Mouse (Mus musculus) B cell, adult (primary cell): ENCODE data around the gene Snx15. TPM values are rescaled to one million over a fixed set of nuclear protein-coding genes. Genes with fewer than 3 reads are reported as not detected.

Experiments used
- total RNA-seq: library from RNA; stranded (reverse); gene quantifications from 4 replicates; pipeline ENCODE4 v1.2.4, GENCODE M21; 2023; ENCODE audit not compliant: inconsistent age

Gene Snx15
- 28.8 to 34.9 TPM (median 32.1 TPM) in 4 replicates for total RNA-seq

GRCm38 (mm10) chr19:6127760-6128341 is at the start of gene Snx15:
Gene Snx15 (minus strand): TSS chr19:6128304.

GRCm38 (mm10) chr19:6141394-6141749 is 13.3 kb upstream of the Snx15 start, which contains the start of gene Arl2:
Gene Arl2 (minus strand): TSS chr19:6141548.

GRCm38 (mm10) chr19:6140678-6141393 is 12.7 kb upstream of the Snx15 start, which contains the start of gene Batf2:
Gene Batf2 (plus strand): TSS chr19:6140983.

DNA sequence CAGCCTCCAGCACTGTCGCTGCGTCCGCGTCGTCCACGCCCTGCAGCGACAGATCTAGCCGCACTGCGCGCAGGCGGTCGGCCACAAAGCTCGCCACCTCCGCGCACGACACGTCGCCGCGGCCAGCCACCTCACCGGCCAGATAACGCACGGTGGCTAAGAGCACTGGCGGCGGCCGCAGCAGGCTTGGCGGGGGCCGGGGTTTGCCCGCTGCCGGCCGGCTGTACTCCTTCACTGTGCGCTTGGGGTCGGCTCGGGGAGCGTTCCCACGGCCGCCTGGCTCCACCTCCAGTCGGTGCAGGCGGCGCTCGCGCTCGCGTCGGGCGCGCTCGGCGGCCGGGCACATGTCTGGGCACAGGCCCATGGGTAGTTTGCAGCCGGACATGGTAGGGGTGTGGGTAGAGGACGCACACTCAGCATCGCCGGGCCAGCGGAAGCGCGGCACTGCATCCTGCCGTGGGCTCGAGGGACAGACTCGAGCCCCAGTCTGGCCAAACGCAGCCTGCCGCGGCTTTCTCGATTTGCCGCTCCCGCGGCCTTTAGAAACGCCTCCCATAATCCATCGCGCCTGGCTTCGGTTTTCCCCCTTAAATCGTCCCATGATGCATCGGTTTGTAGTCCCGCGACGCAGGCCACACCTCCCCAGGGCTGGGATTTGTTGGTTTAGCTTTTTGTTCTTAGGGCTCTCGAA is 10.0 kb downstream of the Snx15 start, which contains the start of gene Sac3d1:
Gene Sac3d1, minus strand, starts transcription at position 665 of the 691 bp plus-strand sequence.

GRCm38 (mm10) chr19:6105586-6105985 is 22.5 kb downstream of the Snx15 start, which contains the start of gene Naaladl1:
Gene Naaladl1 (plus strand): TSS chr19:6105782.

GRCm38 (mm10) chr19:6094119-6094518 is 34.0 kb downstream of the Snx15 start, which contains the start of gene AC131692.1:
Gene AC131692.1 (plus strand): TSS chr19:6094419.

GRCm38 (mm10) chr19:6084478-6085248 is 43.4 kb downstream of the Snx15 start, which contains the start of the genes Zfpl1 and Cdca5:
Gene Zfpl1 (minus strand): TSS chr19:6084956.
Gene Cdca5 (plus strand): TSS chr19:6084983.

DNA sequence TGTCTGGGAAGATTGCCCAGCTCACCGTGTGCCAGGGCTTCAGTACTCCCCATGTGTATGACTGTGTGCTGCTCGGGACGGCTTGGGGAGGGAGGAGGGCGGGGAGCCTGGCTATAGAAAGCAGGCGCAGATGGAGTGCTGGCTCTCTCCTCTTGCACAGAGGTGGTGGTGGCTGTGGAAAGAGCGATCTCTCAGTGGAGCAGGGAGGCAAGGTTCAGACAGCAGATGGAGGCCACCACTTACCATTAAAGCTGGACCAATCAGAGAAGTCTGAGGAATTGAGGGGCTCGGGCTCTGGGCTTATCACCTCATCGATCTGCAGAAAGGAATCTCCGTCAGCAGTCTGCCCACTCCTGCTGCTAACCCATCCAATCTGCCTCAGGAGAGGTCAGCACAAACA is 45.9 kb downstream of the Snx15 start, which contains the start of gene Gm28374:
Gene Gm28374, minus strand, starts transcription at position 101 of the 400 bp plus-strand sequence.

DNA sequence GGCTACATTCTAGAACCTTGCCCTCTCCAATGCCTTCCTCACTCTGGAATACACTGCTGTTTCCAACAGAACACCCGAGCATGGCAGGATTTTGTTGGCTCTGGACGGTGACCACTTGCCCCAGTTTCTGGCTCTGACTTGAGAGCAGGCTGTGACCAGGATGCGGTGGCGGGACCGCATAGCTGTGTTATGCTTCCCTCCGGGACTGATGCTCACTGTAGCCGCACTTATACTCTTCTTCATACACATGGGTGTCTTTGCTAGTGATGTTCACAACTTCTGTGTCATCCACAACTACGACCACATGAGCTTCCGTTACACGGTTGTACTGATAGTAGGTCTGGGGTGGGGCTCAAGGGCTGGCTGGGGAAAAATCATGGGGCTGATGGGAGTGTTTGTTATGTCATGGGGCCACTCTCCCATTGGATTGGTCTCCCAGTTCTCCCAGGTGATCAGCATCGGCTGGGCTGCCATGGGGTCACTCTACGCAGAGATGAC is 48.1 kb downstream of the Snx15 start, which contains the start of gene Tmem262:
Gene Tmem262, plus strand, starts transcription at position 51 of the 498 bp plus-strand sequence.

GRCm38 (mm10) chr19:6076564-6077393 is 51.3 kb downstream of the Snx15 start, which contains the start of gene Vps51:
Gene Vps51 (minus strand): TSS chr19:6077231.

Other genes with a start within 250 kb of the Snx15 start
- 1.9 to 2.7 TPM (median 2.6 TPM) in 4 replicates for gene Tigd3, start 234.2 kb downstream of the Snx15 start, total RNA-seq
- gene Dpf2, start 215.3 kb downstream of the Snx15 start, total RNA-seq = 161 to 182 TPM (median 167 TPM) in 4 replicates
- gene Cdc42ep2, start 203.5 kb downstream of the Snx15 start, total RNA-seq = 0.29 to 0.69 TPM (median 0.35 TPM) in 3 of 4 replicates, not detected in the other
- 73.1 to 80.6 TPM (median 74.2 TPM) in 4 replicates for gene Pola2, start 164.1 kb downstream of the Snx15 start, total RNA-seq
- gene Slc22a20, start 142.2 kb downstream of the Snx15 start, total RNA-seq = not detected in 4 replicates
- gene Capn1, start 112.4 kb downstream of the Snx15 start, total RNA-seq = 82.1 to 108 TPM (median 91.6 TPM) in 4 replicates
- gene Syvn1, start 81.7 kb downstream of the Snx15 start, total RNA-seq = 176 to 196 TPM (median 188 TPM) in 4 replicates
- 14.5 to 19.1 TPM (median 18.6 TPM) in 4 replicates for gene Mrpl49, start 70.5 kb downstream of the Snx15 start, total RNA-seq
- gene Fau, start 70.5 kb downstream of the Snx15 start, total RNA-seq = 3,370 to 3,487 TPM (median 3,432 TPM) in 4 replicates
- gene Znhit2, start 67.1 kb downstream of the Snx15 start, total RNA-seq = 11.7 to 16.6 TPM (median 12.9 TPM) in 4 replicates
- gene Tm7sf2, start 59.9 kb downstream of the Snx15 start, total RNA-seq = 9.3 to 20.4 TPM (median 16.4 TPM) in 4 replicates
- 88.4 to 98.7 TPM (median 94.0 TPM) in 4 replicates for gene Vps51, start 51.1 kb downstream of the Snx15 start, total RNA-seq
- gene Tmem262, start 48.3 kb downstream of the Snx15 start, total RNA-seq = not detected in 4 replicates
- 1.0 to 1.4 TPM in 2 of 4 replicates, not detected in the others for gene Gm28374, start 46.0 kb downstream of the Snx15 start, total RNA-seq
- gene Zfpl1, start 43.3 kb downstream of the Snx15 start, total RNA-seq = 52.4 to 58.0 TPM (median 54.3 TPM) in 4 replicates
- gene Cdca5, start 43.3 kb downstream of the Snx15 start, total RNA-seq = 1.4 to 3.9 TPM (median 2.2 TPM) in 4 replicates
- gene AC131692.1, start 33.9 kb downstream of the Snx15 start, total RNA-seq = not detected in 4 replicates
- not detected in 4 replicates for gene Naaladl1, start 22.5 kb downstream of the Snx15 start, total RNA-seq
- 8.1 to 10.4 TPM (median 8.8 TPM) in 4 replicates for gene Sac3d1, start 9.7 kb downstream of the Snx15 start, total RNA-seq
- gene Batf2, start 12.7 kb upstream of the Snx15 start, total RNA-seq = not detected in 4 replicates
- 28.2 to 35.1 TPM (median 33.3 TPM) in 4 replicates for gene Arl2, start 13.2 kb upstream of the Snx15 start, total RNA-seq
- gene Majin, start 56.1 kb upstream of the Snx15 start, total RNA-seq = not detected in 4 replicates
- gene Gpha2, start 98.1 kb upstream of the Snx15 start, total RNA-seq = not detected in 4 replicates
- 23.9 to 27.8 TPM (median 25.9 TPM) in 4 replicates for gene Ppp2r5b, start 107.6 kb upstream of the Snx15 start, total RNA-seq
- gene Atg2a, start 113.4 kb upstream of the Snx15 start, total RNA-seq = 163 to 191 TPM (median 175 TPM) in 4 replicates
- gene Ehd1, start 148.4 kb upstream of the Snx15 start, total RNA-seq = 247 to 254 TPM (median 253 TPM) in 4 replicates
- 13.9 to 18.0 TPM (median 15.4 TPM) in 4 replicates for gene Cdc42bpg, start 178.2 kb upstream of the Snx15 start, total RNA-seq
- gene Men1, start 206.7 kb upstream of the Snx15 start, total RNA-seq = 39.8 to 42.8 TPM (median 40.9 TPM) in 4 replicates
- gene Map4k2, start 212.8 kb upstream of the Snx15 start, total RNA-seq = 591 to 639 TPM (median 615 TPM) in 4 replicates
- gene Sf1, start 235.4 kb upstream of the Snx15 start, total RNA-seq = 917 to 1,004 TPM (median 992 TPM) in 4 replicates